Mouse (Mus musculus): ENCODE data around the gene Fam117b.

The Fam117b gene

GRCm38 (mm10) chr1:59912413-59913157, at the start of gene Fam117b:
TSS of gene Fam117b (plus strand) at chr1:59913006.
- peak; percentile 98 for DNase-seq

GRCm38 (mm10) chr1:59868041-59868440, 44.8 kb upstream of the Fam117b start:
- DNase-seq: no peak

- no peak for DNase-seq
Observed at GRCm38 (mm10) chr1:59874023-59874422, 38.8 kb upstream of the Fam117b start.

- DNase-seq: no peak
Observed at GRCm38 (mm10) chr1:59878098-59878497, 34.7 kb upstream of the Fam117b start.

GRCm38 (mm10) chr1:59883349-59884134, 29.3 kb upstream of the Fam117b start:
- DNase-seq: peak; percentile 37

- no peak for DNase-seq
Observed at GRCm38 (mm10) chr1:59886899-59887298, 25.9 kb upstream of the Fam117b start.

- no peak for DNase-seq
Observed at GRCm38 (mm10) chr1:59888018-59888417, 24.8 kb upstream of the Fam117b start.

DNA sequence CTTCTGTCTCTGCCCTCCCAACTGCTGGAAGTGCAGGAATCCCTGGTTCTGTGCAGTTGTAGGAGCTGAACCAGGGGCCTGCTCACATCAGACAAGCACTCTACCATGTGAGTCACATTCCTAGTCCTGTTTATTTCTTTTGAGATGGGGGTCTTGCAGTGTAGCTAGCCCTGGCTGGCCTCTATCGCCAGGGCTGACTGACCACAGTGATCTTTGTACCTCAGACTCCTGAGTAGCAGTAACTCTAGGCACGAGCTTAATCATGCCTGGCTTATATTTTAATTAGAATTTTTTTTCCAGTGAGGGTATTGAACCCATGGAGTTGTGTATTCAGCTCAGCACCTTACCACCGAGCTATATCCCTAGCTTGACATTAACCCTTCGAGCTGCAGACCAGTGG, 21.6 kb upstream of the Fam117b start:
- no peak for DNase-seq

GRCm38 (mm10) chr1:59892777-59893176, 20.0 kb upstream of the Fam117b start:
- no peak for DNase-seq

GRCm38 (mm10) chr1:59894025-59894424, 18.8 kb upstream of the Fam117b start:
- DNase-seq: no peak

DNA sequence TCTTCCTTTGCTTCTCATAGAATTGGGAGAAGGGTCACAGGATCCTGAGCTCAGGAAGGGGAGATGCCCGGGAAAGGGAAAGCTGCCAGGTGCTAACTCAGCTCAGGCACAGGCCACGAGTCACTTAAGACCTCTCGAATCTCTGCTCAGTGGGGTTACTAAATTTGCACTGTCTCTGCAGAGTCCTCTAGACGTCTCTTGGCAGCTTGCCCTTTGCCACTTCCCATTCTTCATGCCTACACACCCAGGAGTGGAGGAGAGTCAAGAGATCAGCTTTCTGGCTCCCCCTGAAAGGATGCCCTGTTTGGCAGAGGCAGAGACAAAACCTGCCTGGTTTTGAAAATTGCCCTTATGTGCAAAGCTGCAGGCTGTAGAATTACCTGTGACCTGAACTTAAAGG, 17.4 kb upstream of the Fam117b start:
- peak; percentile 86 for DNase-seq

GRCm38 (mm10) chr1:59897147-59897798, 15.5 kb upstream of the Fam117b start:
- no peak for DNase-seq

DNA sequence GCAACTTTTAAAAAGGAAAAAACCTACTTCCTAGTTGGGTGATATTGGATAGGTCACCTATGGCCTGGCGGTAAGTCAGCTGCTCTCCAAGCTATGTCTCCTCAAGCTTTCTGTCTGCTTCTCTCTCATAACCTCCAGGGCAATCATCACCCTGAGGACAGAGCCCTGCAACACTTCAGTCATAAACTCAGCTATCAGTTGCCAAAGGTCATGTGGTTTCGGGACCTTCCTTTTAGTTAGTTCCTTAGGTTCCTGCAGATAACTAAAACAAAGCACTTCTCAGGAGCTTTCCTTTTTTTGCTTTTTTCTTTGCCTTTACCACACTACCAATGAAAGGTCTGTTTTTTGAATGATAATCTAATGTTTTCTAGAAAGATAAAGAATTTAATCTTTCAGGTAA, 13.1 kb upstream of the Fam117b start:
- no peak for DNase-seq

DNA sequence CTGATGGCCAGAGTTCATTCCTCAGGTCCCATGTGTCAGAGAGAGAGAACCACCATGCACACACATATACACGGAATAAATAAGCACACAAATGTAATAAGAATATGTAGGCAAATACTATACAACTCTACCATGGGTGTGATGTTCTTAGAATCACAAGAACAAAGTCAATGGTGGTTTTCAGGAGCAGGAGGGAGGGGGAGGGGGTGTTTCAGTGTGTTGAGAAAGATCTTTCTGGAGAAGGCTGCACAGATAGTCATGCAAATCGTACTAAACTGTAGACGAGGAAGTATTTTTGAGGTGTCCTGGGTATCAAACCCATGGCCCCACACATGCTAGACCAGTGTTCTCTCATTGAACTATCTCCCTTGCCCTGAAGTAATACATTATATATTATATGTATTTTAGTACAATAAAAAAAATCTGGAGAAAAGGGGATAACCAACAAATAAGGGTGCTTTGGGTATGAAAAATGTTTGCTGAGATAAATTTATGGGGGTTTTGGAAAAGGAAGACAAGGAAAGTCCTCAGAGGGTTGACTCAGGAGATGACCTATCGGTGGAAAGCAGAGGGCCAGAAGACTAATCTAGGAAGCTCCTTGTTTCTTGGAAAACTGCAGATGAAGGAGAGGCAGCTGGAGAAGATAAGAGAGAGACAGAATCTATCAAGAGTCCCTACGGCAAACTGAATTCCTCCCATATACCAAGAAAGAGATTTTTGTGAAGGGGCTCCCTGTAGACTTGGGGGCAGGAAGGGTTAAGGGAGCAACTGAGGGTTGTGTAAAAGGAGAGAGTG, 11.5 kb upstream of the Fam117b start:
- no peak for DNase-seq

GRCm38 (mm10) chr1:59902634-59903033, 10.2 kb upstream of the Fam117b start:
- DNase-seq: no peak

DNA sequence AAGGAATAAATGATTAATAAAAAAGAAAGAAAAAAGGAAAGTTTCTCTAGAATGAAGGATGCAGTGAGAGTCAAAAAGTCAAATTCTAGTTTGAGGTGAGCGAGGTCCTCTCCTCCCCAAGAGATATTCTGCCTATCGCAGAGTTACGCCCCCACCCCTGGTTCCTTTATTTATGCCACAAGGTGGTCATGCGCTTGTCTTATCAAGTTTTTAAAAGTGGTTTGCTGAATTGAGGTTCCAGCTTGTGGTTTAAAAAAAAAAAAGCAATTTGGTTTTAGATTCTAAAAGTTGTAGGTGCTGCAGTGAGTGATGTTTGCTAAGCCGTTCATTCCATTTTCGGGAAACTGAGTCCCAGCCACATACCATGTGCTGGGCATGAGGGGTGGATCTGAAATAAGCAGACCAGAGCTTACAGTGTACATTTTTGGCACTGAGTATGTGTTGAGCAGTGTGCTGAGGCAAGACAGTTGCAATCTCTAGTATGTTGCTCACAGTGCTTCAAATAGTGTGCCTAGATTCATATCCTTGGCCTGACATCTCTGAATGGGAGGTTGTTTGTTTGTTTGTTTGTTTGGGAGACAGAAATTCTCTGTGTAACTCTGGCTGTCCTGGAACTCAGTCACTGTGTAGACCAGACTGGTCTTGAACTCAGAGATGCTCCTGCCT, 8.0 kb upstream of the Fam117b start:
- no peak for DNase-seq

GRCm38 (mm10) chr1:59905916-59906315, 6.9 kb upstream of the Fam117b start:
- no peak for DNase-seq

GRCm38 (mm10) chr1:59906819-59907521, 5.8 kb upstream of the Fam117b start:
- DNase-seq: no peak

DNA sequence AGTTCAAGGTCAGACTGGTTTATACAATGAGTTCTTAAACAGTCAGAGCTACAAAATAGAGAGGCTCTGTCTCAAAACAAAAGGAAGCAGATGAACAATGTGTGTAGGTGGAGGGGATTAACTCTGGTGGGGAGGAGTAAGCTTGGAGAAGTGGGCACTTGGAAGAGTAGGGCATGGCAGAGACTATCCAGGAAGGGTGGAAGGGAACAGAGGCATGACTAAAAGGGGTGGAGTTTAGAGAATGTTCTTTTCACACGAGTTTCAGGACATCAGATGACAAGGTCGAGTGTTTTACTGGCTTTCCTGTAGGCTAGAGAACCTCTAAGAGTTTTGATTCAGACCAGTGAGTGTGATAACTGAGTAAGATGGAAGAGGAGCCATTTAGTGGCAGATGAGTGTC, 5.1 kb upstream of the Fam117b start:
- DNase-seq: no peak

DNA sequence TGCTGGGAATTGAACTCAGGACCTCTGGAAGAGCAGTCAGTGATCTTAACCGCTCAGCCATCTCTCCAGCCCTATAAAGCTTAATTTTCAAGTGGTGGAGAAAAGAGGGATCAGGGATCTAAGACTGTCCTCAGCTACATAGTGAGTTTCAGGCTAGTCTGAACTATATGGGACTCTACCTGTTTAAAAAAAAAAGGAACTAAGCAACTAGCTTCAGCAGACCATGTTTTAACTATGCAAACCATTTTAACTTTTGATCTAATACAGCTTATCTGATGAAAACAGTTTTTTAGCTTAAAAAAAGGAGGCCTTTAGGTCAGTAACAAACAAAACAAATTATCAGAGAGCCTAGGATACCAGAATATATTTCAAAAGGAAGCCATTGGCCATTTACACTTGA, 1.9 kb upstream of the Fam117b start:
- DNase-seq: no peak

DNA sequence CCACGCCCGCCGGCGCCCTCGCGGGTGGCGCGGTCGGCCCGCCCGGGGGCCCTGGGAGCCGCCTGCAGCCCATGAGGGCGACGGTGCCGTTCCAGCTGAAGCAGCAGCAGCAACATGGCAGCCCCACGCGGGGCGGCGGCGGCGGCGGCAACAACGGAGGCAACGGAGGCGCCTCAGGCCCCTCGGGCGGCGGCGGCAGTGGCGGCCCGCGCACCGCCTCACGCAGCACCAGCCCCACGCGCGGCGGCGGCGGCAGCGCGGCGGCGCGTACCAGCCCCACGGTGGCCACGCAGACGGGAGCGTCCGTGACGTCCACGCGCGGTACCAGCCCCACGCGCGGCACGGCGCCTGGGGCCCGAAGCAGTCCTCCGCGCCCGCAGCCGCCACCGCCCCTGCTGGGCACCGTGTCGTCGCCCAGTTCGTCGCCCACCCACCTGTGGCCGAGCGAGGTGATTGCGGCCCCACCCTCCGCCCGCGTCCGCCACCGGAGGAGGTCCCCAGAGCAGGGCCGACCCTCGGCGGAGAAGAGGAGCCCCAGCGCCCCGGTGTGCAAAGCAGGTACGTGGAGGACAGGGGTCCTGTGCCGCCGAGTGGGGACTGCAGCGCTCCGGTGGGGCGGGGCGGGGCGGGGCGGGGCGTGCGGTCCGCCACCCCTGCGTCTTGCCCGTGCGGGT, 526 bp downstream of the Fam117b start:
- peak; percentile 66 for DNase-seq

All from layer of hippocampus, adult 9-11 months (tissue).